Mouse (Mus musculus): ENCODE data around the gene Tceal1. TPM values are rescaled to one million over a fixed set of nuclear protein-coding genes. Genes with fewer than 3 reads are reported as not detected.
"Not testable (repeated sequence)": the region's sequence is repeated elsewhere in the genome, so short reads cannot be mapped to it uniquely, and the experiment has no call there.

The Tceal1 gene
- polyA plus RNA-seq, 1 experiment from 2014 or later = 0.96 TPM

- Histone ChIP-seq H3K4me3 (ENCODE audit: low read depth, low read length) (no peak overlapping the region), H3K4me2 (ENCODE audit: low read depth, low read length) (no peak overlapping the region), H3K36me3 (replicated peaks; ENCODE audit: insufficient read depth, low read length) (no peaks in the 10 kb centered on the region), H3K27me3 (ENCODE audit: insufficient read depth, low read length) (no peaks in the 10 kb centered on the region), H3K4me1 (ENCODE audit: insufficient read depth) (no peaks in the 10 kb centered on the region), H3K9ac (replicated peaks) (no peak overlapping the region), H3K27ac (ENCODE audit: low read depth) (no peak overlapping the region), H3K9me3 (ENCODE audit: low read length) (no peaks in the 10 kb centered on the region)
- WGBS (ENCODE audit: insufficient replicate concordance) = 70% methylated on average over 4 of the region's 4 CpGs
- no peak for ATAC-seq
- no peak for DNase-seq
- TF ChIP-seq CTCF (IDR thresholded peaks at IDR 0.05; ENCODE audit: low read depth) (no peak), EP300 (IDR thresholded peaks at IDR 0.05; ENCODE audit: low read depth) (no peak)
These were observed 15.5 kb upstream of the Tceal1 start for GRCm38 (mm10) chrX:136692294-136692675.

GRCm38 (mm10) chrX:136693196-136693595, 14.6 kb upstream of the Tceal1 start:
- no peak overlapping the region for H3K27ac ChIP-seq (ENCODE audit: low read depth)
- no peak for ATAC-seq
- 89% methylated on average over 5 of the region's 5 CpGs for WGBS (ENCODE audit: insufficient replicate concordance)

GRCm38 (mm10) chrX:136708168-136708681, 443 bp downstream of the Tceal1 start:
- peak overlapping the region; percentile 50 for H3K4me3 ChIP-seq (ENCODE audit: low read depth, low read length)
- no peaks in the 10 kb centered on the region for H3K36me3 ChIP-seq (replicated peaks; ENCODE audit: insufficient read depth, low read length)
- ATAC-seq (peak; percentile 45), DNase-seq (peak; percentile 15)
- peaks cover 7% of the 10 kb centered on the region; the same call in 1 of the 2 replicates for H3K27me3 ChIP-seq (ENCODE audit: insufficient read depth, low read length)
- peak overlapping the region; percentile 67 for H3K4me2 ChIP-seq (ENCODE audit: low read depth, low read length)
- H3K9me3 ChIP-seq (ENCODE audit: low read length) = no peaks in the 10 kb centered on the region
- TF ChIP-seq EP300 (IDR thresholded peaks at IDR 0.05; ENCODE audit: low read depth) = no peak
- no peak for TF ChIP-seq CTCF (IDR thresholded peaks at IDR 0.05; ENCODE audit: low read depth)
- H3K4me1 ChIP-seq (ENCODE audit: insufficient read depth) = no peaks in the 10 kb centered on the region
- WGBS (ENCODE audit: insufficient replicate concordance) = 20% methylated on average over 16 of the region's 18 CpGs
- H3K27ac ChIP-seq (ENCODE audit: low read depth) = 0 out of 2 replicates have a peak overlapping the region, but pooled peaks have one; percentile 16
- peak overlapping the region; percentile 64 for H3K9ac ChIP-seq (replicated peaks)

More at GRCm38 (mm10) chrX:136693196-136693595, 14.6 kb upstream of the Tceal1 start:
- Histone ChIP-seq H3K9ac (replicated peaks) (no peak overlapping the region), H3K4me2 (ENCODE audit: low read depth, low read length) (no peak overlapping the region), H3K27me3 (ENCODE audit: insufficient read depth, low read length) (no peaks in the 10 kb centered on the region), H3K4me3 (ENCODE audit: low read depth, low read length) (no peak overlapping the region), H3K9me3 (ENCODE audit: low read length) (no peaks in the 10 kb centered on the region), H3K36me3 (replicated peaks; ENCODE audit: insufficient read depth, low read length) (no peaks in the 10 kb centered on the region), H3K4me1 (ENCODE audit: insufficient read depth) (no peaks in the 10 kb centered on the region)
- TF ChIP-seq EP300 (IDR thresholded peaks at IDR 0.05; ENCODE audit: low read depth) = no peak
- TF ChIP-seq CTCF (IDR thresholded peaks at IDR 0.05; ENCODE audit: low read depth) = no peak
- DNase-seq = no peak

GRCm38 (mm10) chrX:136708782-136709181, 1.0 kb downstream of the Tceal1 start:
- peak overlapping the region; percentile 50 for H3K4me3 ChIP-seq (ENCODE audit: low read depth, low read length)
- no peaks in the 10 kb centered on the region for H3K4me1 ChIP-seq (ENCODE audit: insufficient read depth)
- 30% methylated on average over 14 of the region's 14 CpGs for WGBS (ENCODE audit: insufficient replicate concordance)
- TF ChIP-seq EP300 (IDR thresholded peaks at IDR 0.05; ENCODE audit: low read depth) = no peak
- no peak for TF ChIP-seq CTCF (IDR thresholded peaks at IDR 0.05; ENCODE audit: low read depth)
- H3K4me2 ChIP-seq (ENCODE audit: low read depth, low read length) = peak overlapping the region; percentile 67
- H3K27ac ChIP-seq (ENCODE audit: low read depth) = no peak overlapping the region
- H3K9ac ChIP-seq (replicated peaks) = peak overlapping the region; percentile 64; the same call in 1 of the 2 replicates
- ATAC-seq (no peak), DNase-seq (no peak)
- no peaks in the 10 kb centered on the region for H3K9me3 ChIP-seq (ENCODE audit: low read length)
- peaks cover 7% of the 10 kb centered on the region; the same call in 1 of the 2 replicates for H3K27me3 ChIP-seq (ENCODE audit: insufficient read depth, low read length)
- H3K36me3 ChIP-seq (replicated peaks; ENCODE audit: insufficient read depth, low read length) = no peaks in the 10 kb centered on the region

- not testable (repeated sequence) for H3K9ac ChIP-seq (replicated peaks); H3K4me1 ChIP-seq (ENCODE audit: insufficient read depth); H3K4me2 ChIP-seq (ENCODE audit: low read depth, low read length); H3K27ac ChIP-seq (ENCODE audit: low read depth); DNase-seq; ATAC-seq; H3K9me3 ChIP-seq (ENCODE audit: low read length); H3K4me3 ChIP-seq (ENCODE audit: low read depth, low read length); H3K36me3 ChIP-seq (replicated peaks; ENCODE audit: insufficient read depth, low read length); H3K27me3 ChIP-seq (ENCODE audit: insufficient read depth, low read length)
- WGBS (ENCODE audit: insufficient replicate concordance) = 74% methylated on average over 3 of the region's 3 CpGs
These were observed 7.1 kb downstream of the Tceal1 start for GRCm38 (mm10) chrX:136714742-136715474.

GRCm38 (mm10) chrX:136732016-136732415, 24.2 kb downstream of the Tceal1 start:
- ATAC-seq = no peak
- Histone ChIP-seq H3K36me3 (replicated peaks; ENCODE audit: insufficient read depth, low read length) (peaks cover 3% of the 10 kb centered on the region; the same call in 1 of the 2 replicates), H3K4me1 (ENCODE audit: insufficient read depth) (no peaks in the 10 kb centered on the region), H3K9ac (replicated peaks) (no peak overlapping the region), H3K9me3 (ENCODE audit: low read length) (no peaks in the 10 kb centered on the region), H3K4me3 (ENCODE audit: low read depth, low read length) (no peak overlapping the region), H3K27me3 (ENCODE audit: insufficient read depth, low read length) (no peaks in the 10 kb centered on the region), H3K4me2 (ENCODE audit: low read depth, low read length) (no peak overlapping the region), H3K27ac (ENCODE audit: low read depth) (no peak overlapping the region)
- WGBS (ENCODE audit: insufficient replicate concordance) = 82% methylated on average over 4 of the region's 4 CpGs
- TF ChIP-seq CTCF (IDR thresholded peaks at IDR 0.05; ENCODE audit: low read depth) = no peak
- TF ChIP-seq EP300 (IDR thresholded peaks at IDR 0.05; ENCODE audit: low read depth) = no peak
- no peak for DNase-seq
